Mouse (Mus musculus) layer of hippocampus, postnatal 10 days (tissue): ENCODE data around the gene Il9. TPM values are rescaled to one million over a fixed set of nuclear protein-coding genes. Genes with fewer than 3 reads are reported as not detected.

Experiments
- total RNA-seq, 2 experiments: library from RNA; stranded (reverse); gene quantifications; 2 replicates each; pipeline ENCODE4 v1.2.3; 2021

Il9 gene
- total RNA-seq, 2 experiments from 2014 or later, result not detected

Other genes with a start within 250 kb of the Il9 start
- not detected for gene Neurog1, start 230.1 kb downstream of the Il9 start, total RNA-seq
- 10 to 100 TPM; 81.4 to 86.1 TPM for gene Cxcl14, start 185.7 kb downstream of the Il9 start, total RNA-seq
- not detected for gene Gm3045, start 55.7 kb downstream of the Il9 start, total RNA-seq
- not detected for gene Slc25a48, start 43.9 kb downstream of the Il9 start, total RNA-seq
- 1 to 10 TPM; 3.6 to 5.5 TPM for gene Fbxl21, start 40.2 kb upstream of the Il9 start, total RNA-seq
- not detected for gene Lect2, start 66.3 kb upstream of the Il9 start, total RNA-seq
- 1 to 10 TPM; 3.9 to 4.1 TPM for gene Tgfbi, start 127.3 kb upstream of the Il9 start, total RNA-seq
- gene Smad5, start 220.8 kb upstream of the Il9 start, total RNA-seq, result 10 to 100 TPM; 29.0 to 32.8 TPM